8 mouse cellular contexts compared by ENCODE assay signal in genomic region chr16:93006321-93006984, GRCm38 (mm10).
DNase-seq lines count a peak whose midpoint lies in the region; ATAC-seq and TF ChIP-seq lines count a peak whose summit lies in the region.

No protein-coding gene starts in this region.

- H3K27ac ChIP-seq in embryonic facial prominence, embryonic 15.5 days (replicated peaks): peak overlapping the region; percentile 51; the same call in 1 of the 2 replicates
- H3K27ac ChIP-seq in heart, embryonic 15.5 days: no peak overlapping the region

- H3ac ChIP-seq in myocyte (ENCODE audit: control insufficient read depth, insufficient read length): no peak overlapping the region

- H3K79me2 ChIP-seq in myocyte (ENCODE audit: control insufficient read depth, insufficient read depth): no peaks in the 10 kb centered on the region

- peak overlapping the region; percentile 23 for H3K4me2 ChIP-seq in embryonic facial prominence, embryonic 15.5 days (replicated peaks)
- peak overlapping the region; percentile 48 for H3K4me2 ChIP-seq in heart, embryonic 15.5 days
- H3K4me2 ChIP-seq in myocyte (ENCODE audit: low read depth): peak overlapping the region; percentile 87

- ATAC-seq in embryonic facial prominence, embryonic 15.5 days (ENCODE audit: insufficient number of reproducible peaks, low FRiP score, low TSS enrichment, low read depth): peak; percentile 67
- ATAC-seq in heart, embryonic 15.5 days (replicated peaks; ENCODE audit: insufficient number of reproducible peaks, insufficient read depth, low FRiP score, low read depth): no peak

- H3K9ac ChIP-seq in embryonic facial prominence, embryonic 15.5 days: no peak overlapping the region
- no peak overlapping the region for H3K9ac ChIP-seq in heart, embryonic 15.5 days

- no peak for TF ChIP-seq POLR2A in myocyte (IDR thresholded peaks at IDR 0.05; ENCODE audit: insufficient read length, low read depth)

- H3K4me3 ChIP-seq in embryonic facial prominence, embryonic 15.5 days (replicated peaks): 0 out of 2 replicates have a peak overlapping the region, but pooled peaks have one; percentile 6
- H3K4me3 ChIP-seq in heart, embryonic 15.5 days: peak overlapping the region; percentile 18
- no peak overlapping the region for H3K4me3 ChIP-seq in myocyte

- peaks cover 9% of the 10 kb centered on the region for H3K4me1 ChIP-seq in embryonic facial prominence, embryonic 15.5 days
- 0 out of 2 replicates have a peak, but pooled peaks cover 8% of the 10 kb centered on the region for H3K4me1 ChIP-seq in heart, embryonic 15.5 days (replicated peaks)

- H3K9me3 ChIP-seq in embryonic facial prominence, embryonic 15.5 days (replicated peaks): no peaks in the 10 kb centered on the region
- H3K9me3 ChIP-seq in heart, embryonic 15.5 days (replicated peaks): no peaks in the 10 kb centered on the region

- no peaks in the 10 kb centered on the region for H3K27me3 ChIP-seq in embryonic facial prominence, embryonic 15.5 days
- peaks cover 13% of the 10 kb centered on the region for H3K27me3 ChIP-seq in heart, embryonic 15.5 days
- H3K27me3 ChIP-seq in myocyte (ENCODE audit: control insufficient read depth, insufficient read depth, insufficient read length): no peaks in the 10 kb centered on the region

- DNase-seq in layer of hippocampus, adult 11-12 months (ENCODE audit: low spot score): peak; percentile 12
- DNase-seq in layer of hippocampus, adult 9-10 months (ENCODE audit: low spot score): no peak
- DNase-seq in kidney, postnatal 14 days: peak; percentile 68
- DNase-seq in right cerebral cortex, postnatal 36 days (ENCODE audit: low spot score in 2 of 2): no peak
- no peak for DNase-seq in natural killer cell, adult 2 months (ENCODE audit: low spot score in 2 of 2)

- no peaks in the 10 kb centered on the region for H3K36me3 ChIP-seq in embryonic facial prominence, embryonic 15.5 days
- no peaks in the 10 kb centered on the region for H3K36me3 ChIP-seq in heart, embryonic 15.5 days
- H3K36me3 ChIP-seq in myocyte (ENCODE audit: control insufficient read depth, insufficient read depth): no peaks in the 10 kb centered on the region

- WGBS in embryonic facial prominence, embryonic 15.5 days: 8% methylated on average over 21 of the region's 21 CpGs
- 11% methylated on average over 21 of the region's 21 CpGs for WGBS in heart, embryonic 15.5 days

TF ChIP-seq in myocyte, 11 proteins besides CTCF, POLR2A, EP300 and RAD21:
- TF ChIP-seq CEBPB (IDR thresholded peaks at IDR 0.05; ENCODE audit: insufficient read depth, poor library complexity, severe bottlenecking) (peak; percentile 59; the same call in 1 of the 2 replicates), SRF (IDR thresholded peaks at IDR 0.05; ENCODE audit: control insufficient read depth, insufficient read length, low read depth) (peak; percentile 55), POLR2AphosphoS2 (IDR thresholded peaks at IDR 0.05; ENCODE audit: insufficient read length, low read depth) (no peak), MYOG (IDR thresholded peaks at IDR 0.05; ENCODE audit: control insufficient read depth in 1 of 3, insufficient read depth in 1 of 3, insufficient read length in 2 of 3, low read depth in 2 of 3) (peak; percentile 89 to 98 (median 96)), REST (IDR thresholded peaks at IDR 0.05; ENCODE audit: insufficient read depth, insufficient read length) (no peak), MAX (IDR thresholded peaks at IDR 0.05; ENCODE audit: low read depth) (no peak), TCF3 (IDR thresholded peaks at IDR 0.05; ENCODE audit: insufficient read length, low read depth) (peak; percentile 99), USF1 (IDR thresholded peaks at IDR 0.05; ENCODE audit: low read depth) (no peak), E2F4 (IDR thresholded peaks at IDR 0.05; ENCODE audit: insufficient read depth) (no peak), TCF12 (IDR thresholded peaks at IDR 0.05; ENCODE audit: insufficient read depth, poor library complexity, severe bottlenecking) (peak; percentile 97), MYOD1 (IDR thresholded peaks at IDR 0.05; ENCODE audit: control insufficient read depth in 1 of 3, insufficient read length in 2 of 3, low read depth in 2 of 3) (peak; percentile 96 to 99 (median 98))
TF ChIP-seq in myocyte: peak in this region for 6.

Comparison
In these comparisons a context has a peak if more than half of its experiments do, and no peak if none do; other contexts are left out.
1. DNase-seq: peak in layer of hippocampus, adult 11-12 months (single experiment) and kidney, postnatal 14 days (single experiment); none in layer of hippocampus, adult 9-10 months (single experiment), right cerebral cortex, postnatal 36 days (0 of 2) and natural killer cell, adult 2 months (0 of 2).
2. H3K4me2 ChIP-seq: peak in every context shown above with its lines; median percentile 87 in myocyte; 48 in heart, embryonic 15.5 days; 23 in embryonic facial prominence, embryonic 15.5 days.